Mouse (Mus musculus): ENCODE data around the gene Tomt. TPM values are rescaled to one million over a fixed set of nuclear protein-coding genes. Genes with fewer than 3 reads are reported as not detected.

The Tomt gene
- polyA plus RNA-seq, 1 experiment from 2014 or later: 0.21 TPM

GRCm38 (mm10) chr7:101896104-101897066 is 9.8 kb downstream of the Tomt start:
- no peaks in the 10 kb centered on the region for H3K36me3 ChIP-seq (ENCODE audit: control insufficient read depth, insufficient read depth, low read length)
- H3K27me3 ChIP-seq (ENCODE audit: control insufficient read depth, insufficient read depth, low read length): no peaks in the 10 kb centered on the region
- H3K9ac ChIP-seq (ENCODE audit: low read length): peak overlapping the region; percentile 76
- peak overlapping the region; percentile 75 for H3K4me2 ChIP-seq (ENCODE audit: low read depth, low read length)
- H3K4me1 ChIP-seq (ENCODE audit: control insufficient read depth, insufficient read depth, low read length): peaks cover 5% of the 10 kb centered on the region; the same call in 1 of the 2 replicates
- peak overlapping the region; percentile 94 for H3K27ac ChIP-seq (ENCODE audit: low read length)
- peak; percentile 98 for ATAC-seq (ENCODE audit: insufficient read depth, low FRiP score)
- peak overlapping the region; percentile 68 for H3K4me3 ChIP-seq (replicated peaks; ENCODE audit: low read length)
- under 1% methylated on average over 57 of the region's 57 CpGs for WGBS
- no peaks in the 10 kb centered on the region for H3K9me3 ChIP-seq (replicated peaks; ENCODE audit: control insufficient read depth, low read length)

- peak overlapping the region; percentile 29; the same call in 1 of the 2 replicates for H3K27ac ChIP-seq (ENCODE audit: low read length)
- no peaks in the 10 kb centered on the region for H3K9me3 ChIP-seq (replicated peaks; ENCODE audit: control insufficient read depth, low read length)
- H3K4me2 ChIP-seq (ENCODE audit: low read depth, low read length): peak overlapping the region; percentile 39
- WGBS: 43% methylated on average over 9 of the region's 9 CpGs
- H3K4me3 ChIP-seq (replicated peaks; ENCODE audit: low read length): peak overlapping the region; percentile 68
- H3K9ac ChIP-seq (ENCODE audit: low read length): peak overlapping the region; percentile 70
- ATAC-seq (ENCODE audit: insufficient read depth, low FRiP score): no peak
- H3K27me3 ChIP-seq (ENCODE audit: control insufficient read depth, insufficient read depth, low read length): no peaks in the 10 kb centered on the region
- H3K36me3 ChIP-seq (ENCODE audit: control insufficient read depth, insufficient read depth, low read length): no peaks in the 10 kb centered on the region
- peaks cover 5% of the 10 kb centered on the region; the same call in 1 of the 2 replicates for H3K4me1 ChIP-seq (ENCODE audit: control insufficient read depth, insufficient read depth, low read length)
These were observed 10.5 kb downstream of the Tomt start for GRCm38 (mm10) chr7:101895695-101896094.

GRCm38 (mm10) chr7:101888460-101888859 is 17.7 kb downstream of the Tomt start:
- 73% methylated on average over 4 of the region's 4 CpGs for WGBS
- Histone ChIP-seq H3K36me3 (ENCODE audit: control insufficient read depth, insufficient read depth, low read length) (no peaks in the 10 kb centered on the region), H3K27ac (ENCODE audit: low read length) (no peak overlapping the region), H3K9ac (ENCODE audit: low read length) (no peak overlapping the region), H3K9me3 (replicated peaks; ENCODE audit: control insufficient read depth, low read length) (no peaks in the 10 kb centered on the region), H3K27me3 (ENCODE audit: control insufficient read depth, insufficient read depth, low read length) (no peaks in the 10 kb centered on the region; the same call in 1 of the 2 replicates), H3K4me3 (replicated peaks; ENCODE audit: low read length) (no peak overlapping the region), H3K4me1 (ENCODE audit: control insufficient read depth, insufficient read depth, low read length) (no peaks in the 10 kb centered on the region), H3K4me2 (ENCODE audit: low read depth, low read length) (no peak overlapping the region)
- ATAC-seq (ENCODE audit: insufficient read depth, low FRiP score): no peak

DNA sequence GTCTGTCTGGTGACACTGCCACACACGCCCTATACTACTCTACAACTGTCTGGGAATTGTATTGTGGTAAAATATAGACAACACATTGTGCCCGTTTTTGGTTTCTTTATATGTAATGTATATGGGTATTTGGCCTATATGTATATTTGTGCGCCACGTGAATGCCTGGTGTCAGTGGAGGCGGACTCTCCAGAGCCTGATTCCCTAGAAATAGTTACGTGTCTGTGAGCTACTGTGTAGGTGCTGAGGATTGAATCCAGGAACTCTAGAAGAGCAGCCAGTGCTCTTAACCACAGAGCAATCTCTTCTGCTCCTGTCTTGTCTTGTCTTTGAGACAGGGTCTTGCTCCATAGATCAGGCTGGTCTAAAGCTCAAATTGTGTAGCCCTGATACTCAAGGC is 19.9 kb downstream of the Tomt start:
- no peaks in the 10 kb centered on the region; the same call in 1 of the 2 replicates for H3K27me3 ChIP-seq (ENCODE audit: control insufficient read depth, insufficient read depth, low read length)
- no peaks in the 10 kb centered on the region for H3K9me3 ChIP-seq (replicated peaks; ENCODE audit: control insufficient read depth, low read length)
- H3K9ac ChIP-seq (ENCODE audit: low read length): no peak overlapping the region
- H3K4me2 ChIP-seq (ENCODE audit: low read depth, low read length): no peak overlapping the region
- H3K27ac ChIP-seq (ENCODE audit: low read length): no peak overlapping the region
- 85% methylated on average over 6 of the region's 6 CpGs for WGBS
- no peaks in the 10 kb centered on the region for H3K36me3 ChIP-seq (ENCODE audit: control insufficient read depth, insufficient read depth, low read length)
- H3K4me1 ChIP-seq (ENCODE audit: control insufficient read depth, insufficient read depth, low read length): no peaks in the 10 kb centered on the region
- no peak overlapping the region for H3K4me3 ChIP-seq (replicated peaks; ENCODE audit: low read length)
- ATAC-seq (ENCODE audit: insufficient read depth, low FRiP score): no peak

DNA sequence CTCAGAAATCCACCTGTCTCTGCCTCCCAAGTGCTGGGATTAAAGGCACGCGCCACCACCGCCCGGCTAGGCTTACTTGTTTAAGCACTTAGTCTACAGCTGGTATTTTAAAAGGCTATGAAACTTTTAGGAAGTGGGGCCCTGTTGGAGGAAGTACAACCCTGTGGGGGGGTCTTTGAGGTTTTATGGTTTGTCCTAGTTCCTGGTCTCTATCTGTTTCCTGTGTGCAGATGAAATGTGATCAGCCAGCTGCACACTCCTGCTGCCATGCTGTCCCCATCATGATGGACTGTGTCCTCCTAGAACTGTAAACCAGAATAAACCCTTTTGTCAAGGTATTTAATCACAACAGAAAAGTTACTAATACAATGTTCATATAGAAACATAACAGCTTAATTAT is 22.0 kb downstream of the Tomt start:
- no peak for ATAC-seq (ENCODE audit: insufficient read depth, low FRiP score)
- 93% methylated on average over 4 of the region's 4 CpGs for WGBS

DNA sequence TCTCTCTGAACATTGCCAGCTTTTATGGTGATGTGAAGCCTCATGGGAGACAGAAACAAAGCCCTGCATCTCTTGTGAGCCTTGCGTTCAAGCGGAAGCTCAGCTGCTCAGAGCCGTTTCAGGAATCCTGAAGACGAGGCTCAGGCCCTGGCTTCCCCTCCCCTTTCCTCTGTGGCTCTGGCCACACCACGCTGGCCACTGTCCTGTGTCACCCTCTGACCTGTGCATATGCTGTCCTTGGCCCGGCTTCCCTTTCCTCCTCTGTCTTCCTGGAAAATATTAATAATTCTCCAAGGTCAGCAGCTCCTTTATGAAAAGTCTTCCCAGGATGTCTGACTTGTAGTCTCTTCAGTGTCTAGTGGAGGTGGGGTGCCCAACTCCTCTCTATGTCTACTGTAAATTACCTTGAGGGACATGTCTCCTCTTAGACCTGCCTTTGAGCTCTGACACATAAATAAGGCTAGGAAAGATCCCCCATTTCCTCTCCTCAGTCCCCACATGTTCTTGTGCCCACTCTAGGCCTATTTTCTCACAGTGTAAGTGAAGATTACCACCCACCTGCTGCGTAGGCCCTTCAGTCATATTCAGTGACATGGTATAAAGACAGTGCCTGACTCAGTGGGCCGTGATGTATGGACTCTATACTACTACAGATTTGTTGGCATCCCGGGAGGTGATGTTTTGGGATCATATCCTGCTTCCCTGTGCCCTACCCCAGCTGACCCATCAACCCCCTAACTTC is 23.6 kb downstream of the Tomt start:
- H3K36me3 ChIP-seq (ENCODE audit: control insufficient read depth, insufficient read depth, low read length): no peaks in the 10 kb centered on the region
- H3K9ac ChIP-seq (ENCODE audit: low read length): no peak overlapping the region
- no peak for ATAC-seq (ENCODE audit: insufficient read depth, low FRiP score)
- no peaks in the 10 kb centered on the region for H3K9me3 ChIP-seq (replicated peaks; ENCODE audit: control insufficient read depth, low read length)
- no peaks in the 10 kb centered on the region for H3K4me1 ChIP-seq (ENCODE audit: control insufficient read depth, insufficient read depth, low read length)
- H3K4me2 ChIP-seq (ENCODE audit: low read depth, low read length): no peak overlapping the region
- no peak overlapping the region for H3K27ac ChIP-seq (ENCODE audit: low read length)
- no peaks in the 10 kb centered on the region; the same call in 1 of the 2 replicates for H3K27me3 ChIP-seq (ENCODE audit: control insufficient read depth, insufficient read depth, low read length)
- H3K4me3 ChIP-seq (replicated peaks; ENCODE audit: low read length): no peak overlapping the region
- 59% methylated on average over 9 of the region's 9 CpGs for WGBS

More for the DNA sequence above, 22.0 kb downstream of the Tomt start:
- Histone ChIP-seq H3K36me3 (ENCODE audit: control insufficient read depth, insufficient read depth, low read length) (no peaks in the 10 kb centered on the region), H3K27ac (ENCODE audit: low read length) (no peak overlapping the region), H3K4me1 (ENCODE audit: control insufficient read depth, insufficient read depth, low read length) (no peaks in the 10 kb centered on the region), H3K4me2 (ENCODE audit: low read depth, low read length) (no peak overlapping the region), H3K27me3 (ENCODE audit: control insufficient read depth, insufficient read depth, low read length) (no peaks in the 10 kb centered on the region; the same call in 1 of the 2 replicates), H3K4me3 (replicated peaks; ENCODE audit: low read length) (no peak overlapping the region), H3K9me3 (replicated peaks; ENCODE audit: control insufficient read depth, low read length) (no peaks in the 10 kb centered on the region), H3K9ac (ENCODE audit: low read length) (no peak overlapping the region)

GRCm38 (mm10) chr7:101880855-101881254 is 25.3 kb downstream of the Tomt start:
- Histone ChIP-seq H3K4me2 (ENCODE audit: low read depth, low read length) (no peak overlapping the region), H3K4me3 (replicated peaks; ENCODE audit: low read length) (no peak overlapping the region), H3K27ac (ENCODE audit: low read length) (no peak overlapping the region), H3K9me3 (replicated peaks; ENCODE audit: control insufficient read depth, low read length) (no peaks in the 10 kb centered on the region), H3K27me3 (ENCODE audit: control insufficient read depth, insufficient read depth, low read length) (no peaks in the 10 kb centered on the region), H3K4me1 (ENCODE audit: control insufficient read depth, insufficient read depth, low read length) (no peaks in the 10 kb centered on the region), H3K36me3 (ENCODE audit: control insufficient read depth, insufficient read depth, low read length) (no peaks in the 10 kb centered on the region), H3K9ac (ENCODE audit: low read length) (no peak overlapping the region)
- ATAC-seq (ENCODE audit: insufficient read depth, low FRiP score): no peak
- WGBS: 74% methylated on average over 4 of the region's 4 CpGs

DNA sequence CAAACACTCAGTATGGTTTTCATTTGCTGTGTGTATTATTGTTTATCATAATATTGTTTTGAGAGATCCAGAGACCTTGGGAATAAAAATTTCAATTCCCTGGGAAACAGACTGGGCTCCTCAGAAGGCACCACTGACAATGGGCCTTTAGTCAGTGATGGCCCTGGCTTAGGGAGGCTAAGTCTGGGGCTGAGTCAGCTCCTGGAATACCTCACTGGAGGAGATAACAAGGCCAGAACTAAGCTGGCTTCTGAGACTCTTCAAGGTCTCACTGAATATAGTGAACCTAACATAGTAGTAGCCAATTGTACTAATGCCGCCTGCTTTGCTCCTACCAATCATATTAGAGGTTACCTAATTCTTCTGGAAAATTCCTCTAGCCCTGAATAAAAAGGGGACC is 30.2 kb downstream of the Tomt start:
- ATAC-seq (ENCODE audit: insufficient read depth, low FRiP score): no peak
- Histone ChIP-seq H3K27me3 (ENCODE audit: control insufficient read depth, insufficient read depth, low read length) (no peaks in the 10 kb centered on the region), H3K9me3 (replicated peaks; ENCODE audit: control insufficient read depth, low read length) (no peaks in the 10 kb centered on the region), H3K4me3 (replicated peaks; ENCODE audit: low read length) (no peak overlapping the region), H3K9ac (ENCODE audit: low read length) (no peak overlapping the region), H3K4me1 (ENCODE audit: control insufficient read depth, insufficient read depth, low read length) (no peaks in the 10 kb centered on the region), H3K27ac (ENCODE audit: low read length) (no peak overlapping the region), H3K4me2 (ENCODE audit: low read depth, low read length) (no peak overlapping the region), H3K36me3 (ENCODE audit: control insufficient read depth, insufficient read depth, low read length) (no peaks in the 10 kb centered on the region)
- WGBS: 89% methylated on average over 1 of the region's 1 CpGs

DNA sequence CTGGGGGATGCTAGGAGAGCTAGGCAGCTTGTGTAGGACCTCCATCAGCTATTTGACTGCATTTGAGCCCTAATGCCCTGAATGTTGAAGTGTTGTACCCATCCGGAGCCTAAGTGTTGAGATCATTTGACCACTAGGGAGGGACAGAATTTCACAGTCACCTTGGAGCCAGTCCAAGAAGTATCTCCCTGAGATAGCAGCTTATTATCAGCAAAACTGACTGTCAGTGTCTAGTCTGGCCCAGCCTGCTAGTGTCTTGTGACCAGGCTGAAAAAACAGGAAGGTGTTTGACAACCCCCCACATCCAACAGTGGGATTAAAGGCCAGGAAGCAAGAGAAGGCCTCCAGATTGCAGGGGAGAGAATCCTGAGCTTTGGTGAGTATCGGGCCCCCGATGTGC is 34.9 kb downstream of the Tomt start:
- Histone ChIP-seq H3K9ac (ENCODE audit: low read length) (no peak overlapping the region), H3K27ac (ENCODE audit: low read length) (no peak overlapping the region), H3K4me2 (ENCODE audit: low read depth, low read length) (no peak overlapping the region), H3K4me1 (ENCODE audit: control insufficient read depth, insufficient read depth, low read length) (no peaks in the 10 kb centered on the region), H3K36me3 (ENCODE audit: control insufficient read depth, insufficient read depth, low read length) (no peaks in the 10 kb centered on the region), H3K9me3 (replicated peaks; ENCODE audit: control insufficient read depth, low read length) (no peaks in the 10 kb centered on the region), H3K27me3 (ENCODE audit: control insufficient read depth, insufficient read depth, low read length) (no peaks in the 10 kb centered on the region), H3K4me3 (replicated peaks; ENCODE audit: low read length) (no peak overlapping the region)
- WGBS: 77% methylated on average over 3 of the region's 3 CpGs
- ATAC-seq (ENCODE audit: insufficient read depth, low FRiP score): no peak
